Mouse (Mus musculus): Measurements from ENCODE around the gene Dnmt1. TPM values are rescaled to one million over a fixed set of nuclear protein-coding genes. Genes with fewer than 3 reads are reported as not detected.
A peak's percentile ranks its signal among the peaks of the same experiment; 100 is the strongest.

The Dnmt1 gene
- total and polyA plus RNA-seq, 3 experiments = 89.9 to 145 (median 121) TPM

DNA sequence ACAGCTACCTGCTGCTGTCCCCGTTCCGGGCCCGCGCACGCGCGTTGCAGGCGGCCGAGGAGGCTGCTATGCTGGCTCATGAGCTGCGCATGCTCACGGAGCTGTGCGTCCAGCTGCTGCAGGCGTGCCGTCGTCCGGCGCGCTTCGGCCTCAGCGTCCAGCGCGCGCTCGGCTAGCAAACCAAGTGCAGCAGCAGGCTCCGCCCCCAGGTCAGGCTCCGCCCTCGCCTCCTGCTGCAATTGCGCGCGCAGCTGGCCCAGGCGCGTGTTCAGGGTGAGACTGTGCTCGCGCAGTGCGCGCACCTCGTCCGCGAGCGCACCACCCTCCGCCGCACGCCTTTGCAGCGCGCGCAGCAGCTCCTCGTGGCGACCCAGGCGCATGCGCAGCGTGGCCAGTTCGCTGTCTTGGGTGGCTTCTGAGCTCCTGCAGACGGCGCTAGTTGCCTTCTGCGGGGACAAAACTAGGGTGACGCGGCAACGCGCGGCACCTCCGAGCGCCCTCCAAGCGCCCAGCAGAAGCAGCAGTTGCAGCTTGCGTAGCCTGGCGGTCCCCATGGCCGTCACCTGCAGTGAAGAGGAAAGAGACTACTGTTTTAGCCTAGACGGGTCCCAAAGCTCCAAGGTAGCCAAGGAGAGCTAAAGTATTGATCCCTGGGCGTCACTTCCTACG is 81.5 kb downstream of the Dnmt1 start:
- dilution Hi-C loops (cut with MboI; ENCODE audit: extremely low pct_ligation_motif_present, extremely low pct_unique_long_range_greater_than_20kb, low sequenced_read_pairs) = no loop called here
- peak overlapping the region; percentile 93 for H3K27ac ChIP-seq (ENCODE audit: insufficient read depth, low read depth)
- peak overlapping the region; percentile 71 for H3K9ac ChIP-seq (ENCODE audit: insufficient read depth, low read depth)
- H3K9me3 ChIP-seq (replicated peaks; ENCODE audit: low read length) = no peaks in the 10 kb centered on the region
- H3K4me1 ChIP-seq (ENCODE audit: control insufficient read depth in 1 of 2, insufficient read depth in 2 of 2) = peaks cover 22 to 23% of the 10 kb centered on the region in 2 experiments
- peak; percentile 98 for DNase-seq (ENCODE audit: extremely low read depth)
- H3K79me2 ChIP-seq (replicated peaks; ENCODE audit: control insufficient read depth, extremely low read depth, insufficient read depth, poor library complexity, severe bottlenecking) = no peaks in the 10 kb centered on the region
- peaks cover 18 to 20% of the 10 kb centered on the region in 2 experiments for H3K36me3 ChIP-seq (replicated peaks in 1 of 2; ENCODE audit: control insufficient read depth in 1 of 2, insufficient read depth in 1 of 2, low read length in 1 of 2)
- in situ Hi-C loops (cut with MboI; ENCODE audit: low pct_ligation_motif_present, low pct_unique_long_range_greater_than_20kb, low sequenced_read_pairs) = no loop called here
- H3K4me2 ChIP-seq (ENCODE audit: insufficient read depth, low read depth, poor library complexity, severe bottlenecking) = peak overlapping the region; percentile 35; the same call in 1 of the 2 replicates
- H3K4me3 ChIP-seq (replicated peaks in 1 of 3; ENCODE audit: low read depth in 2 of 3, low read length in 2 of 3, poor library complexity in 1 of 3) = peak overlapping the region; percentile 33 to 59 (median 52)
- H3K27me3 ChIP-seq (replicated peaks) = peaks cover 18% of the 10 kb centered on the region
- TF ChIP-seq POLR2AphosphoS2 (IDR thresholded peaks at IDR 0.05; ENCODE audit: low read depth, low read length) (peak; percentile 42; the same call in 1 of the 2 replicates), ETS1 (conservative IDR thresholded peaks at IDR 0.05; ENCODE audit: low read depth, low read length) (peak; percentile 7; the same call in 1 of the 2 replicates), ZNF384 (IDR thresholded peaks at IDR 0.05; ENCODE audit: low read depth, low read length) (no peak), TCF12 (IDR thresholded peaks at IDR 0.05; ENCODE audit: low read depth, low read length) (peak; percentile 81; the same call in 1 of the 2 replicates), UBTF (IDR thresholded peaks at IDR 0.05; ENCODE audit: low read depth, low read length) (no peak), RCOR1 (conservative IDR thresholded peaks at IDR 0.05; ENCODE audit: low read depth, low read length) (no peak), NELFE (IDR thresholded peaks at IDR 0.05; ENCODE audit: low read depth, low read length) (peak; percentile 67), MYC (IDR thresholded peaks at IDR 0.05; ENCODE audit: low read depth, low read length) (peak; percentile 96), HCFC1 (IDR thresholded peaks at IDR 0.05; ENCODE audit: low read depth, low read length) (peak; percentile 56), MXI1 (IDR thresholded peaks at IDR 0.05; ENCODE audit: low read depth, low read length) (peak; percentile 79), ELF1 (IDR thresholded peaks at IDR 0.05; ENCODE audit: low read depth, low read length) (no peak; the same call in 1 of the 2 replicates), SMC3 (IDR thresholded peaks at IDR 0.05; ENCODE audit: low read depth, low read length) (peak; percentile 71), NRF1 (IDR thresholded peaks at IDR 0.05; ENCODE audit: low read depth, low read length) (peak; percentile 93), MEF2A (IDR thresholded peaks at IDR 0.05; ENCODE audit: borderline replicate concordance, low read depth, low read length) (peak; percentile 60), JUN (IDR thresholded peaks at IDR 0.05; ENCODE audit: insufficient read depth, low read depth, low read length) (no peak), SIN3A (IDR thresholded peaks at IDR 0.05; ENCODE audit: low read length) (peak; percentile 65), USF2 (conservative IDR thresholded peaks at IDR 0.05; ENCODE audit: low read depth, low read length) (no peak), CHD2 (IDR thresholded peaks at IDR 0.05; ENCODE audit: low read length) (no peak), ZMIZ1 (IDR thresholded peaks at IDR 0.05; ENCODE audit: low read depth, low read length) (peak; percentile 55), IRF4 (IDR thresholded peaks at IDR 0.05; ENCODE audit: low read depth, low read length) (peak; percentile 72; the same call in 1 of the 2 replicates), GABPA (IDR thresholded peaks at IDR 0.05; ENCODE audit: insufficient replicate concordance, low read depth, low read length) (no peak), MAFK (IDR thresholded peaks at IDR 0.05; ENCODE audit: insufficient replicate concordance, low read length) (no peak; the same call in 1 of the 2 replicates), BHLHE40 (IDR thresholded peaks at IDR 0.05; ENCODE audit: low read depth, low read length) (peak; percentile 88), MAZ (IDR thresholded peaks at IDR 0.05; ENCODE audit: low read depth, low read length) (0 out of 2 replicates have a peak, but pooled peaks have one; percentile 29), KAT2A (IDR thresholded peaks at IDR 0.05; ENCODE audit: insufficient replicate concordance, low read length) (0 out of 2 replicates have a peak, but pooled peaks have one; percentile 66), ZKSCAN1 (IDR thresholded peaks at IDR 0.05; ENCODE audit: borderline replicate concordance, low read depth, low read length) (no peak), EP300 (IDR thresholded peaks at IDR 0.05; ENCODE audit: low read length) (no peak), CHD1 (IDR thresholded peaks at IDR 0.05; ENCODE audit: low read depth, low read length) (no peak; the same call in 1 of the 2 replicates), TBP (conservative IDR thresholded peaks at IDR 0.05; ENCODE audit: low read depth, low read length) (peak; percentile 49; the same call in 1 of the 2 replicates), E2F4 (IDR thresholded peaks at IDR 0.05; ENCODE audit: insufficient replicate concordance, low read depth, low read length) (0 out of 2 replicates have a peak, but pooled peaks have one; percentile 10), POLR2A (IDR thresholded peaks at IDR 0.05; ENCODE audit: low read depth, low read length) (peak; percentile 85), JUND (conservative IDR thresholded peaks at IDR 0.05; ENCODE audit: low read depth, low read length) (no peak), RAD21 (IDR thresholded peaks at IDR 0.05; ENCODE audit: low read depth, low read length) (peak; percentile 85), CTCF (conservative IDR thresholded peaks at IDR 0.05 in 1 of 2, IDR thresholded peaks at IDR 0.05 in 1 of 2; ENCODE audit: low read depth in 2 of 2, low read length in 2 of 2) (peak in 1 of 2 experiments; percentile 96; a peak in 2 of 4 replicates), PAX5 (IDR thresholded peaks at IDR 0.05; ENCODE audit: low read length) (no peak), ZC3H11A (IDR thresholded peaks at IDR 0.05; ENCODE audit: low read depth, low read length) (no peak), MAX (IDR thresholded peaks at IDR 0.05; ENCODE audit: low read length) (peak; percentile 95), USF1 (IDR thresholded peaks at IDR 0.05; ENCODE audit: low read depth, low read length) (peak; percentile 30)

Data from CH12.LX (cell line).